Mouse (Mus musculus): ENCODE measurements around the gene Slc5a5.

The Slc5a5 gene

DNA sequence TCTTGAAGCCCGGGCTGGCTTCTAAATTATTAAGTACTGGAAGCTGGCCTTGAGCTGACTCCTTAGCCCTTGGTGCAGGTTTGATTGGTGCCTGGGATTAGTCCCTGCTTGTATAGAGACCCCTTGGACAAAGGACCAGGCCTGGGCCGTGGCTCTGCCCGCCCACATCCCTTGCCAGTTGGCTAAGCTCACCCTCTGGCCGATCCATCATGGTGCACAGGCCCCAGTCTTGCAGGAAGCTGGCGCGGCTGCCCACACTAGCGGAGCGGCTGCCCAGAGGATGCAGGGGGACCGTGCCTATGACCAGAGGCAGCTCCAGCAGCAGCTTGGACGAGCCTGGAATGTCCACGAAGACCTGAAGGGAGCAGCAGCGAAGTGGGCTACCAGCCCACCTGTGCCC, 55.9 kb downstream of the Slc5a5 start:
- DNase-seq (ENCODE audit: low read depth in 1 of 2, low spot score in 2 of 2), result no peak

GRCm38 (mm10) chr8:70834071-70834470, 58.5 kb downstream of the Slc5a5 start:
- DNase-seq (ENCODE audit: low read depth in 1 of 2, low spot score in 2 of 2), result no peak

DNA sequence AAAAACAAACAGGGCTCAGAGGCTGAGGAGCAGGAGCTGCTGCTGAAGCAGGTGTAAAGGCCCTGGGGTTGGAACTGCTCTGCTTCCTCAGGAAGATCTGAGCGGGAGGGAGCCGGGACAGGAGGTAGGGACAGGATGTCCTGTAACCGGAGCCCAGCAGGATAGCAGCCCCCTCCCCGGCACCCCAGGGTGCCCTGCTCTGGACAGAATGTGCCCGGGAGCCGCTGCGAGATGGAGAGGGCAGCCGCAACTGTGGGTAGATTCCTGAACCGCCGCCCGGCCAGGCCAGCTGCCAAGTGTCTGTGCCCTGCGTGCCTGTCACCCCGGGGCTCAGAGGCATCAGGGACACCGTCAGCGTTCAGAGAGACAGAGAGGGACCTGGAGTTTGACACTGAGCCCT, 59.0 kb downstream of the Slc5a5 start:
- DNase-seq (ENCODE audit: low read depth in 1 of 2, low spot score in 2 of 2), result no peak

DNA sequence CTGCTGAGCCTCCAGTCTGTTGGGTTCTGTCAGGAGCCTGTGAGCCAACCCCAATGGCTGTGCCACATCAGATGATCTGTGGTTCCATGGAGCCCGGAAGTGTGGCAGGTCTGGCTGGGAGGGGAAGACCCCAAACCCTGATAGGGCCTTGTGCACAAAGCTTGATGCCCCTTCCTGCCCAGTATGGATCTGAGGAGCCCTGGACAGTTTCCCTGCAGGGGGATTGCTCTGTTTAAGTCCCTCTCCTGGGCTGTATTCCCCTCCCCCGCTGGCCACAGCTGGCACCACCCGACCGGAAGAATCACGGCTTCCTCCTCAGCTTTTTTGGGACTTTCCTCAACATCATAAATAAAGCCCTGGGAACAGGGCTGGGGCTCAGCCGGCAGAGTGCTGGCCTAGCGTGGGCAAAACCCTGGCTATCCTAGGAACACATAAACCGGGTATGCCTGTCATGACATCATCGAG, 59.5 kb downstream of the Slc5a5 start:
- peak; percentile 23 to 76 for DNase-seq (ENCODE audit: low read depth in 1 of 2, low spot score in 2 of 2)
